Mouse (Mus musculus) ES-E14 (cell line): Measurements from ENCODE around the gene Mthfd2. TPM values are rescaled to one million over a fixed set of nuclear protein-coding genes. Genes with fewer than 3 reads are reported as not detected.

Source experiments
- DNase-seq: peaks from one replicate; pipeline ENCODE4 v3.0.0-alpha.2; 2013; ENCODE audit warnings: low read depth, low spot score
- H3K27ac ChIP-seq: 2 replicates; pipeline ENCODE4 v1.5.1; 2012; ENCODE audit warnings: low read depth, mild to moderate bottlenecking, low read length, moderate library complexity, mixed read lengths; ENCODE audit not compliant: poor library complexity, insufficient read depth, severe bottlenecking
- H3K36me3 ChIP-seq: 2 replicates; pipeline ENCODE4 v1.6.1; 2012; ENCODE audit warnings: mild to moderate bottlenecking, low read length, moderate library complexity, mixed read lengths; ENCODE audit not compliant: control insufficient read depth, poor library complexity, insufficient read depth, severe bottlenecking
- H3K4me1 ChIP-seq, 2 experiments: fragments of 150-350 bp in 1 of 2; sonication (generic) in 1 of 2; 2 replicates each; pipeline ENCODE4 v1.6.1; 2012; ENCODE audit warnings: low read length in 2 of 2, mild to moderate bottlenecking in 1 of 2, mixed read lengths in 1 of 2; ENCODE audit not compliant: control insufficient read depth in 2 of 2, insufficient read depth in 2 of 2, poor library complexity in 1 of 2
- H3K4me3 ChIP-seq, 2 experiments: fragments of 150-350 bp in 1 of 2; sonication (generic) in 1 of 2; 2 replicates each; pipeline ENCODE4 v1.5.1; 2012; ENCODE audit warnings: low read length in 2 of 2, low read depth in 1 of 2, mild to moderate bottlenecking in 1 of 2, mixed read lengths in 1 of 2; ENCODE audit not compliant: insufficient read depth in 1 of 2, poor library complexity in 1 of 2, severe bottlenecking in 1 of 2
- H3K9ac ChIP-seq: 2 replicates; pipeline ENCODE4 v1.6.1; 2012; ENCODE audit warnings: low read depth, mild to moderate bottlenecking, low read length, mixed read lengths; ENCODE audit not compliant: poor library complexity, insufficient read depth, severe bottlenecking
- H3K9me3 ChIP-seq: fragments of 150-350 bp; sonication (generic); 2 replicates; pipeline ENCODE4 v1.6.1; 2012; ENCODE audit warnings: low read depth, mild to moderate bottlenecking, low read length; ENCODE audit not compliant: control insufficient read depth, insufficient read depth
- CHD2 ChIP-seq: IDR thresholded peaks from 2 replicates; pipeline ENCODE4 v1.6.1; 2014; ENCODE audit warnings: mild to moderate bottlenecking, low read depth, low read length, inconsistent platforms
- HCFC1 ChIP-seq: IDR thresholded peaks from 2 replicates; pipeline ENCODE4 v1.6.1; 2012; ENCODE audit warnings: low read length, inconsistent platforms, borderline replicate concordance; ENCODE audit not compliant: insufficient read depth
- MAFK ChIP-seq: IDR thresholded peaks from 2 replicates; pipeline ENCODE4 v1.6.1; 2014; ENCODE audit warnings: mild to moderate bottlenecking, low read depth, low read length, inconsistent platforms; ENCODE audit not compliant: insufficient read depth
- ZC3H11A ChIP-seq: IDR thresholded peaks from 2 replicates; pipeline ENCODE4 v1.6.1; 2012; ENCODE audit warnings: low read depth, mild to moderate bottlenecking, inconsistent platforms, low read length, borderline replicate concordance
- ZNF384 ChIP-seq: IDR thresholded peaks from 2 replicates; pipeline ENCODE4 v1.6.1; 2012; ENCODE audit warnings: low read depth, low read length, inconsistent platforms
- in situ Hi-C, 2 experiments: fragments of 600-800 bp; cut with MboI; formaldehyde crosslinking; loops; one replicate each; pipeline ENCODE4 v1.15.1; 2025; ENCODE audit warnings: low sequenced_read_pairs in 2 of 2, inconsistent platforms in 1 of 2; ENCODE audit not compliant: unreplicated experiment in 2 of 2
- total RNA-seq: library from RNA; depleted of rRNA; stranded (reverse); fragments of 300-350 nt; gene quantifications from 2 replicates; pipeline ENCODE4 v1.2.3, GENCODE M21; 2012; rRNA removed

Gene Mthfd2
- total RNA-seq = 73.0 and 80.4 TPM in 2 replicates

- Histone ChIP-seq H3K9ac (peak within 1 kb of the TSS; percentile 97), H3K4me1 (peaks cover 0 to 7% of the 10 kb centered on the region in 2 experiments; a peak in 2 of 4 replicates), H3K36me3 (0 out of 2 replicates have a peak, but pooled peaks cover 2% of the 10 kb centered on the region), H3K4me3 (peak within 1 kb of the TSS; percentile 81 to 95), H3K27ac (peak within 1 kb of the TSS; percentile 64), H3K9me3 (no peaks in the 10 kb centered on the region)
- peak; percentile 90 for DNase-seq
- TF ChIP-seq ZC3H11A = no peak
- TF ChIP-seq HCFC1 = peak; percentile 53; the same call in 1 of the 2 replicates
- TF ChIP-seq CHD2 = peak; percentile 99
- in situ Hi-C loops = no loop called here
Observed at GRCm38 (mm10) chr6:83325525-83326393, at the start of gene Mthfd2, which contains the start of gene Mob1a. TSS of gene Mthfd2 (minus strand) at chr6:83325908. TSS of gene Mob1a (plus strand) at chr6:83326016.

DNA sequence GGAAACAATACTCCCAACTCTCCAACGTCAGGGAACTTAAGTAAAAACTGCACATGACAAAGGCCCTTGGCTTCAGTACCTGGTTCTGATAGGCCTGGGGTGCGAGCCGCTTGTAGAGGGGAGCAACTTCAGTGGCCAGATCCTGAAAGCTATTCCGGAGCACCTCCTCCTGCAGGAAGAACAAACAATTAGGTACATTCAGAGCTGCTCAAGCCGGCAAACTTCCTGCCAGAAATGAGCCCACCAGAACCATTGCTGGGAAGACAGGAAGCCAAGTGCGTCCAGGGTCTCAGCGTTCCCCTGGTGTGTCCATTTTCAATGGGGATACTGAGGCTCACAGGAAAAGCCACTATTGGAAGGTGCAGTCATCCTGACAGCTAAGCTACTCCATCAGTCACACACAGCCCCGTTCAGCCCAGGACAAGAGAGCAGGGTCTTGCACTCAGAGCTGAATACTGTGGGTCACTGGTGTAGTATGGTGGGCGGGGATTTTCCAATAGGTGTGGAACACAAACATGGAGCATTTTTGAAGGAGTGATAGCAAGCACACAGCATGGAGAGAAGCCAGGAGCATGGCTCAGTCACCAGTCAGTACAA is 48.1 kb upstream of the Mthfd2 start:
- DNase-seq = no peak
- H3K4me3 ChIP-seq = no peak overlapping the region
- no peaks in the 10 kb centered on the region for H3K4me1 ChIP-seq
- H3K36me3 ChIP-seq = peaks cover 2% of the 10 kb centered on the region; the same call in 1 of the 2 replicates
- no peak overlapping the region; the same call in 1 of the 2 replicates for H3K27ac ChIP-seq
- no peaks in the 10 kb centered on the region for H3K9me3 ChIP-seq
- no peak overlapping the region for H3K9ac ChIP-seq
- in situ Hi-C loops = no loop called here
- TF ChIP-seq MAFK (no peak), ZNF384 (no peak), CHD2 (no peak), ZC3H11A (no peak), HCFC1 (no peak)

- Histone ChIP-seq H3K4me3 (no peak overlapping the region), H3K9ac (no peak overlapping the region), H3K9me3 (no peaks in the 10 kb centered on the region), H3K4me1 (peaks cover 2% of the 10 kb centered on the region in 2 experiments; a peak in 1 of 4 replicates), H3K27ac (no peak overlapping the region), H3K36me3 (peaks cover 2% of the 10 kb centered on the region; the same call in 1 of the 2 replicates)
- DNase-seq = no peak
- in situ Hi-C loops = no loop called here
- TF ChIP-seq HCFC1 = no peak
- no peak for TF ChIP-seq CHD2
- TF ChIP-seq ZC3H11A = no peak
- no peak for TF ChIP-seq ZNF384
- TF ChIP-seq MAFK = no peak
Observed at GRCm38 (mm10) chr6:83371350-83371749, 45.6 kb upstream of the Mthfd2 start.

DNA sequence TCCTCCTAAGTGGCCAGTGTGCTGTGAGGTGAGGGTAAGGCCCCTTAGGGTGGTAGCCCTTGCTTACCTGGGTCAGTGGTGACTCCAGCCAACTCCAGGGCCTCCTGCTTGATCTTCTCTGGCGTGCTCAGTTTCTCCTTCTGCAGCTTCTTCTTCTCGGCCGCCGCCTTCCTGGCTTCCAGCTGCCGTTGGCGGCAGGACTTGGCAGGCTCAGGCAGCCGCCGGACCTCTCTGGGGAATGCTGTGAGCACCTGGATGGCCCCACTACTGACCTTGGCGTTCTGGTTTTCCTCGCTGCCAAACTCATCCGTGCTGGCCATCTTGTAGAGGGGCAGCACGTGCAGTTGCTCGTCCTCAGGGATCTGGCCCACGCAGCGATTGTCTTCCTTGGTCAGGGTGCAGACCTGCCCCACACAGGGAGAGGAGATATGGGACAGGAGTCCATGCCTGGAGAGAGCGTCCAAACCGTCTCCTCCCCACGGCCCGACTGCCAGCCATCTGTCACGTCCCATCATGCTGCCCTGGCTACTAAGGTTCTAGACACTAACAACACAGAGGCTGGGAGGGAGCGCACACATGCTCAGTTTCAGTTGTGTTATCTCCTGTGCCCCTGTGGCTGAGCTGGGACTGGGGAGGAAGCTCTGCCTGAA is 44.7 kb upstream of the Mthfd2 start:
- DNase-seq = no peak
- Histone ChIP-seq H3K27ac (no peak overlapping the region), H3K36me3 (peaks cover 2% of the 10 kb centered on the region; the same call in 1 of the 2 replicates), H3K4me3 (no peak overlapping the region), H3K9me3 (no peaks in the 10 kb centered on the region), H3K9ac (no peak overlapping the region), H3K4me1 (peaks cover 2% of the 10 kb centered on the region in 2 experiments; a peak in 1 of 4 replicates)
- in situ Hi-C loops = no loop called here
- TF ChIP-seq MAFK (no peak), ZC3H11A (no peak), HCFC1 (no peak), ZNF384 (no peak)
